Mouse (Mus musculus) cerebellum, adult 2 months (tissue): ENCODE results near the gene Tbc1d22a. TPM values are rescaled to one million over a fixed set of nuclear protein-coding genes. Genes with fewer than 3 reads are reported as not detected.
A peak's percentile ranks its signal among the peaks of the same experiment; 100 is the strongest.

ENCODE experiments used
- DNase-seq, 2 experiments: peaks; one replicate each; pipeline ENCODE4 v3.0.0; 2021
- H3K27ac ChIP-seq: fragments of 200-500 bp; 2 replicates; pipeline ENCODE4 v1.5.1; 2012; ENCODE audit warnings: low read length, control low read depth, inconsistent platforms; ENCODE audit not compliant: insufficient read depth
- H3K27me3 ChIP-seq: fragments of 200-500 bp; 2 replicates; pipeline ENCODE4 v1.6.1; 2012; ENCODE audit warnings: inconsistent platforms, mild to moderate bottlenecking, low read length, moderate library complexity; ENCODE audit not compliant: control insufficient read depth, insufficient read depth
- H3K4me1 ChIP-seq: fragments of 200-500 bp; 2 replicates; pipeline ENCODE4 v1.6.1; 2011; ENCODE audit warnings: low read length; ENCODE audit not compliant: control insufficient read depth, insufficient read depth
- H3K4me3 ChIP-seq: fragments of 200-500 bp; replicated peaks from 2 replicates; pipeline ENCODE3; 2011; ENCODE audit warnings: mild to moderate bottlenecking, low read depth, low read length, control low read depth; ENCODE audit not compliant: insufficient read depth
- CTCF ChIP-seq: fragments of 200-500 bp; IDR thresholded peaks from 2 replicates; pipeline ENCODE4 v1.5.1; 2011; ENCODE audit warnings: low read depth, mild to moderate bottlenecking, control low read depth, low read length, moderate library complexity, borderline replicate concordance; ENCODE audit not compliant: insufficient read depth
- POLR2A ChIP-seq: fragments of 200-500 bp; IDR thresholded peaks from 2 replicates; pipeline ENCODE4 v1.6.1; 2011; ENCODE audit warnings: low read length, control low read depth, borderline replicate concordance; ENCODE audit not compliant: insufficient read depth
- WGBS: fragments of 180-500 bp; shearing (Covaris S2); methylation state at CpG from one replicate; pipeline ENCODE4 v1.1.7; 2018; 5-methylcytosine and 5-hydroxymethylcytosine counted together
- polyA plus RNA-seq: library from polyadenylated mRNA; depleted of rRNA; stranded (reverse); fragments of >200 nt; gene quantifications from 2 replicates; pipeline ENCODE4 v1.2.3, GENCODE M21; 2012

Tbc1d22a gene
- polyA plus RNA-seq, 1 experiment = 23.3 TPM

GRCm38 (mm10) chr15:86264803-86265202 lies 50.5 kb downstream of the Tbc1d22a start:
- WGBS = 49% methylated on average over 7 of the region's 7 CpGs
- no peak overlapping the region for H3K27ac ChIP-seq
- TF ChIP-seq CTCF = no peak
- TF ChIP-seq POLR2A = no peak
- no peaks in the 10 kb centered on the region for H3K27me3 ChIP-seq
- H3K4me3 ChIP-seq = no peak overlapping the region
- H3K4me1 ChIP-seq = peaks cover 18% of the 10 kb centered on the region
- DNase-seq = no peak

DNA sequence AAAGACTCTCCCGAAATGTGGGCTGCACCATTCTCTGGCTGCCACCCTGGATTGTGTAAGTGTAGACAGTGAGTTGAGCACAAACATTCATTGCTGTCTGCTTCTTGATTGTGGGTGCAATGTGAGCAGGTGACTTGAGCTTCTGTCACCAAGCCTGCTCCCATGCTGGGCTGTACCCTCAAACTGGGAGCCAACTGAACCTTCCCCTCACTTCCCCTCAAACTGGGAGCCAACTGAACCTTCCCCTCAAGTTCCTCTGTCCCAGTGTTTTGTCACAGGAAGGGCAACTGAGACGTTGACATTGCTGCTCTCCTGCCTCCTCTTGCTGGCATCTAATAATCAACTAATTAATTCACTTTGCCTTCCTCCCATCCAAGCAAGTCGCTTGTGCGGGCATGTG lies 52.7 kb downstream of the Tbc1d22a start:
- Histone ChIP-seq H3K4me3 (no peak overlapping the region), H3K4me1 (peaks cover 7% of the 10 kb centered on the region; the same call in 1 of the 2 replicates), H3K27me3 (no peaks in the 10 kb centered on the region), H3K27ac (no peak overlapping the region)
- TF ChIP-seq POLR2A = no peak
- TF ChIP-seq CTCF = no peak
- no peak for DNase-seq
- 79% methylated on average over 4 of the region's 4 CpGs for WGBS

GRCm38 (mm10) chr15:86268526-86268925 lies 54.3 kb downstream of the Tbc1d22a start:
- peak; percentile 61 to 72 for DNase-seq
- no peak overlapping the region for H3K4me3 ChIP-seq
- 13% methylated on average over 1 of the region's 1 CpGs for WGBS
- no peak overlapping the region for H3K27ac ChIP-seq
- H3K27me3 ChIP-seq = no peaks in the 10 kb centered on the region
- no peak for TF ChIP-seq POLR2A
- TF ChIP-seq CTCF = no peak
- peaks cover 7% of the 10 kb centered on the region; the same call in 1 of the 2 replicates for H3K4me1 ChIP-seq

DNA sequence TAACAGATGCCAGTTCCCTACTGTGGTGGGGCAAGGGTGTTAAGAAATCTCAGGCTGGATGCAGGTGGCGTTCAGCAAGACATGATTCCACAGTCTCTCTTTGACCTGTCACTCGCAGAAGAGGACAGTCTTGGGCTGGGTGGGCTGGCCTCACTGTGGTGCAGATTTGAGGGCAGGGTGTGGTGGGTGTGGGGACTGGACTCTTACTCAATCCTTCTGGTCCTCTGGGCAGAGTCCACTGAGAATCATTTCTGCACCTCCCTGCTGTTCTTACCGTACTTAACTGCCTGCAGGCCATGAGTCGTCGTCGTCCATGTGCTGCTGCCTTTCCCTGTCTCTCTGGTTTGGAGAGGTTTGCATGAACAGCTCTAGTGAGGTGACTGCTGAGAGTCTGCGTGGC lies 61.5 kb downstream of the Tbc1d22a start:
- 81% methylated on average over 7 of the region's 7 CpGs for WGBS
- no peak overlapping the region for H3K27ac ChIP-seq
- TF ChIP-seq POLR2A = no peak
- TF ChIP-seq CTCF = no peak
- peaks cover 14% of the 10 kb centered on the region; the same call in 1 of the 2 replicates for H3K4me1 ChIP-seq
- H3K4me3 ChIP-seq = no peak overlapping the region
- DNase-seq = no peak
- H3K27me3 ChIP-seq = no peaks in the 10 kb centered on the region

DNA sequence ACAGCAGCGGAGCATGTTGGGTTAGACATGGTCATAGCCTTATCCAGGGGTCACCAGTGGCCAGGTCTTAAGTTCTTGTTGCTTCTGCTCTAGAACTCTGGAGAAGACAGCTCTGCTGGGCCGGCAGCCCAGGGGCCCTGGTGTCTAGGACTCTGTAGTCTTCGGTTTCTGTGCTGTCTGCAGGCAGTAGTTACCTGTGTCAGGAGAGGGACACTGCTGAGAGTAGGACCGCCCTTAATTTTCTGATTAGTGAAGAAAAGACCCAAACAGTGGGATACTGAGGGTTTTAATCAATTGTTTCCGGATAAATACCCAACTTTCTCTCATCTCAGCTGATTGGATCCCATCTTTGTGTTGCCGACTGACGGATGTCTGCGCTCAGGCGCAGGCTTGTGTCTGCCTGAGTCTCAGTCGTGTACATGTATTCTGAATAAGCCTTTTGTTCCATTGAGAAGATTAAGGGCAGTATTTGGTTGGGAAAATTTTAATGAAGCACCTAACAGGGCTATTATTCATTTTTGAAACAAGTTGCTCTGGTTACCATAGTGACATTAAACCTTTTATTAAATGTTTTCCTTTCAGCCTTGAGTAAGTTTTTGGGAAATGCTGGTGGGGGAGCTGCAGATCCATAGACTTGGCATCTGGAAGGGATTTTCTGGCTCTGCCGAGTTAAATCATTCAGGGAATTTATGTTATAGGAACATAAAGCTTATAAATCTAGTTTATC lies 62.4 kb downstream of the Tbc1d22a start:
- H3K27me3 ChIP-seq = no peaks in the 10 kb centered on the region
- no peak overlapping the region for H3K4me3 ChIP-seq
- peaks cover 14% of the 10 kb centered on the region; the same call in 1 of the 2 replicates for H3K4me1 ChIP-seq
- no peak overlapping the region for H3K27ac ChIP-seq
- 86% methylated on average over 11 of the region's 11 CpGs for WGBS
- no peak for DNase-seq
- TF ChIP-seq POLR2A (no peak), CTCF (no peak)

DNA sequence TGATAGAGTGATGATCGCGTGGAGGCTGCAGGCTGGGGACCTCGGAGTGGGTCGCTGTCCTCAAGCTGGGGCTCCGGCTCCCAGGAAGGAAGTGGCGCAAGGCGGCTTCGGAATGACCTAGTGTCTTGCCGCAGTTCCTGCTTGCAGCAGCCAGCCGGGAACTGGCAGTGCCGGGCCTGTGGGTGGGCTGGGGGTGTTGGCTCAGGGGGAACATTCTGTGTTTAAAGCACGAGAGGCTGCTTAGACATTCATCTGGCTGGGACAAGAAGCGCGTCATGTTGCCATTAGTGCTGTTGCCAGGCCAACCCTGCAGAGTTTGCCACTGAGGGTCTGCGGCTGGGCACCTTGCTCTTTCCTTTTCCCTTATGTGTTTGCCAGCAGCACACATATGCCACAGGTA lies 63.2 kb downstream of the Tbc1d22a start:
- no peak for DNase-seq
- WGBS = 69% methylated on average over 15 of the region's 15 CpGs
- H3K27me3 ChIP-seq = no peaks in the 10 kb centered on the region
- TF ChIP-seq POLR2A (no peak), CTCF (no peak)
- H3K4me3 ChIP-seq = no peak overlapping the region
- H3K27ac ChIP-seq = no peak overlapping the region
- peaks cover 14% of the 10 kb centered on the region; the same call in 1 of the 2 replicates for H3K4me1 ChIP-seq

DNA sequence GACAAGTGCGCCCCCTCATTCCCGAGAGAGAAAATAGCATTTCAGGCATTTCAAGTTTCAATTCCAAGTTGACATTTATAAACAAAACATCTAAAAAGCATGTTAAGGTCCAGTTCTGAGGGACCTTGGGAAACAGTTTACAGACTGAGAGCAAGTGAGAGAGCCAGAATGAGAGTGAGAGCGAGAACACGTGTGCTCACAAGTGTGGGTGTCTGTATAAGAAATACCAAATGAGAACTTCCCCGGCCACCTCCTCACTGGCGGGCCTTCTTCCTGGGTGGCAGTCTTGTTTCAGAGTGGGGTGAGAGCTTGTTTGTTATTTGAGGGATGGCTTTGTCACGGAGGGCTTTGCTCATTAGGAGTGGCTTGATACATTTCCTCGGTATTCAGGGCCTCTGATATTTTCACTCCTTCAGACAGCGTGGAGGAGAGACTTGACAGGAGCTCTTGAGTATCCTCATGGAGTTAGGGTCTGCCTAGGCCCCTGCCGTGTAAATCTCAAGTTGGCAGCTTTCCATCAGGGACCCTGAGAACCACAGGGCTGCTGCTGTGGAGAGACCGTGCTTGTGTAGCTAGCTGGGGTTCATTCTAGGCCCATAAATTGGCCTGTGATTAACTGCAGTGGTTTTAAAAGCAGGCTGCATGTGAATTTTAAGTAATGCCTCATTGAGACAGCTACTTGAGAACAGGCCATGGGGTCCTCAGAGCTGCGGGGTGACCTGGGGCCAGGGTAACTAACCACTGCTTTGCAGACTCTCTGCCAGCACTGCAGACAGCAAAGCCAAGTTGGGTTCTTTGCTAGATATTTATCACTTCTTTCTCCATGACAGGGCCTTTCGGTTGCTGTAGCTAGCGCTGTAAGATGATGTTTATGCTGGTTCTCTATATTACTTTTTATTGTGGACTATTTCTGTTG lies 65.1 kb downstream of the Tbc1d22a start:
- no peak overlapping the region for H3K27ac ChIP-seq
- no peaks in the 10 kb centered on the region for H3K27me3 ChIP-seq
- no peak overlapping the region for H3K4me3 ChIP-seq
- H3K4me1 ChIP-seq = peaks cover 20% of the 10 kb centered on the region
- WGBS = 87% methylated on average over 14 of the region's 14 CpGs
- no peak for TF ChIP-seq CTCF
- no peak for TF ChIP-seq POLR2A
- DNase-seq = no peak
